ENCODE assay signal across 8 mouse cellular contexts in genomic region chr4:154012132-154012882, GRCm38 (mm10). TPM values are rescaled to one million over a fixed set of nuclear protein-coding genes. Genes with fewer than 3 reads are reported as not detected.
DNase-seq lines count a peak whose midpoint lies in the region; ATAC-seq and TF ChIP-seq lines count a peak whose summit lies in the region.

No protein-coding gene starts in this region.

- no peak overlapping the region for H3K27ac ChIP-seq in kidney, adult 2 months (ENCODE audit: insufficient read depth, low read depth, low read length)
- H3K27ac ChIP-seq in embryonic facial prominence, embryonic 13.5 days = peak overlapping the region; percentile 62; the same call in 1 of the 2 replicates
- H3K27ac ChIP-seq in hindbrain, postnatal 0 days = peak overlapping the region; percentile 79
- no peak overlapping the region for H3K27ac ChIP-seq in midbrain, embryonic 11.5 days (ENCODE audit: low read depth, low read length)

- TF ChIP-seq POLR2A in kidney, adult 2 months (IDR thresholded peaks at IDR 0.05; ENCODE audit: low read depth, low read length) = no peak

- no peaks in the 10 kb centered on the region for H3K36me3 ChIP-seq in kidney, adult 2 months (ENCODE audit: control insufficient read depth, insufficient read depth, low read length)
- H3K36me3 ChIP-seq in E14TG2a.4 (ENCODE audit: insufficient read depth, low read length) = peaks cover 52% of the 10 kb centered on the region
- peaks cover 36% of the 10 kb centered on the region for H3K36me3 ChIP-seq in embryonic facial prominence, embryonic 13.5 days
- peaks cover 34% of the 10 kb centered on the region for H3K36me3 ChIP-seq in hindbrain, postnatal 0 days (ENCODE audit: insufficient read depth, low read length)
- H3K36me3 ChIP-seq in midbrain, embryonic 11.5 days (ENCODE audit: control insufficient read depth, insufficient read depth, low read length) = peaks cover 11% of the 10 kb centered on the region

- H3K27me3 ChIP-seq in kidney, adult 2 months (replicated peaks; ENCODE audit: control insufficient read depth, insufficient read depth, low read length) = no peaks in the 10 kb centered on the region
- H3K27me3 ChIP-seq in E14TG2a.4 (ENCODE audit: insufficient read depth, low read length) = no peaks in the 10 kb centered on the region
- no peaks in the 10 kb centered on the region for H3K27me3 ChIP-seq in embryonic facial prominence, embryonic 13.5 days
- no peaks in the 10 kb centered on the region for H3K27me3 ChIP-seq in hindbrain, postnatal 0 days (ENCODE audit: insufficient read depth, low read length)
- H3K27me3 ChIP-seq in midbrain, embryonic 11.5 days (ENCODE audit: control insufficient read depth, insufficient read depth, low read length) = no peaks in the 10 kb centered on the region

- H3K9me3 ChIP-seq in E14TG2a.4 (ENCODE audit: low read length) = no peaks in the 10 kb centered on the region
- H3K9me3 ChIP-seq in embryonic facial prominence, embryonic 13.5 days = no peaks in the 10 kb centered on the region
- H3K9me3 ChIP-seq in hindbrain, postnatal 0 days (ENCODE audit: low read length) = no peaks in the 10 kb centered on the region
- H3K9me3 ChIP-seq in midbrain, embryonic 11.5 days (ENCODE audit: control insufficient read depth, low read length) = no peaks in the 10 kb centered on the region

- no peak for DNase-seq in kidney, adult 2 months
- no peak for DNase-seq in kidney, adult 18-20 months
- peak; percentile 19 for DNase-seq in hindbrain, postnatal 0 days (ENCODE audit: low spot score)
- DNase-seq in midbrain, embryonic 11.5 days (ENCODE audit: low spot score, missing footprints) = no peak
- peak; percentile 31 for DNase-seq in thymus, postnatal 25 days
- DNase-seq in frontal cortex, postnatal 14 days (ENCODE audit: low spot score in 2 of 2) = no peak

- WGBS in kidney, adult 2 months = 1% methylated on average over 55 of the region's 55 CpGs
- WGBS in embryonic facial prominence, embryonic 13.5 days = 2% methylated on average over 55 of the region's 55 CpGs
- WGBS in hindbrain, postnatal 0 days = 2% methylated on average over 55 of the region's 55 CpGs
- 3% methylated on average over 51 of the region's 55 CpGs for WGBS in midbrain, embryonic 11.5 days

- peak overlapping the region; percentile 74 for H3K4me3 ChIP-seq in kidney, adult 2 months (ENCODE audit: insufficient read depth, low read depth, low read length)
- peak overlapping the region; percentile 99 for H3K4me3 ChIP-seq in E14TG2a.4 (replicated peaks; ENCODE audit: low read length)
- peak overlapping the region; percentile 100 for H3K4me3 ChIP-seq in embryonic facial prominence, embryonic 13.5 days
- peak overlapping the region; percentile 64 for H3K4me3 ChIP-seq in hindbrain, postnatal 0 days (ENCODE audit: low read length)
- peak overlapping the region; percentile 100 for H3K4me3 ChIP-seq in midbrain, embryonic 11.5 days (ENCODE audit: low read depth, low read length)

- H3K4me2 ChIP-seq in embryonic facial prominence, embryonic 13.5 days = peak overlapping the region; percentile 98
- H3K4me2 ChIP-seq in hindbrain, postnatal 0 days (ENCODE audit: low read depth, low read length) = peak overlapping the region; percentile 97
- H3K4me2 ChIP-seq in midbrain, embryonic 11.5 days = peak overlapping the region; percentile 99

- H3K9ac ChIP-seq in embryonic facial prominence, embryonic 13.5 days = peak overlapping the region; percentile 99
- peak overlapping the region; percentile 80 for H3K9ac ChIP-seq in hindbrain, postnatal 0 days (replicated peaks; ENCODE audit: low read length)
- H3K9ac ChIP-seq in midbrain, embryonic 11.5 days (ENCODE audit: low read length) = peak overlapping the region; percentile 93

- no peak for TF ChIP-seq CTCF in kidney, adult 2 months (conservative IDR thresholded peaks at IDR 0.05; ENCODE audit: insufficient read depth, insufficient read length, low read depth, low read length)
- no peak for TF ChIP-seq CTCF in E14TG2a.4 (conservative IDR thresholded peaks at IDR 0.05; ENCODE audit: low read length)
- TF ChIP-seq CTCF in hindbrain, postnatal 0 days (IDR thresholded peaks at IDR 0.05; ENCODE audit: low read depth) = no peak

- 0 out of 2 replicates have a peak, but pooled peaks have one; percentile 13 for ATAC-seq in embryonic facial prominence, embryonic 13.5 days (ENCODE audit: insufficient number of reproducible peaks, insufficient read depth, low FRiP score, low TSS enrichment, low read depth)
- ATAC-seq in hindbrain, postnatal 0 days = peak; percentile 3; the same call in 1 of the 2 replicates
- no peak for ATAC-seq in midbrain, embryonic 11.5 days (ENCODE audit: low FRiP score)

- peaks cover 8% of the 10 kb centered on the region; the same call in 1 of the 2 replicates for H3K4me1 ChIP-seq in kidney, adult 2 months (ENCODE audit: control insufficient read depth, insufficient read depth, low read length)
- peaks cover 59% of the 10 kb centered on the region for H3K4me1 ChIP-seq in E14TG2a.4 (replicated peaks; ENCODE audit: low read depth, low read length)
- peaks cover 23% of the 10 kb centered on the region for H3K4me1 ChIP-seq in embryonic facial prominence, embryonic 13.5 days
- H3K4me1 ChIP-seq in hindbrain, postnatal 0 days (ENCODE audit: insufficient read depth, low read length) = peaks cover 10% of the 10 kb centered on the region
- peaks cover 12% of the 10 kb centered on the region for H3K4me1 ChIP-seq in midbrain, embryonic 11.5 days (ENCODE audit: control insufficient read depth, insufficient read depth, low read length)

RNA-seq across cellular contexts. Expression of gene Lrrc47, which starts 0.8 kb away (rescaled TPM):
- polyA plus RNA-seq in kidney, adult 2 months (2012; rRNA removed) = 40.2 and 48.2 TPM in 2 replicates
- polyA plus RNA-seq in embryonic facial prominence, embryonic 13.5 days (2015; fragmentation: Nextera tagmentation; extraction: Ambion mirVana) = 20.1 and 21.4 TPM in 2 replicates
- total RNA-seq in hindbrain, postnatal 0 days (2014; rRNA removed) = 24.2 and 32.1 TPM in 2 replicates
- 17.6 and 22.0 TPM in 2 replicates for polyA plus RNA-seq in hindbrain, postnatal 0 days (2015; fragmentation: Nextera tagmentation; extraction: Ambion mirVana)
- polyA plus RNA-seq in midbrain, embryonic 11.5 days (2014; fragmentation: Nextera tagmentation; extraction: Ambion mirVana) = 10.9 and 13.7 TPM in 2 replicates

RNA-seq across cellular contexts. Expression of gene Smim1, which starts 13.7 kb away (rescaled TPM):
- polyA plus RNA-seq in kidney, adult 2 months (2012; rRNA removed) = 294 and 307 TPM in 2 replicates
- 12.5 and 16.8 TPM in 2 replicates for polyA plus RNA-seq in embryonic facial prominence, embryonic 13.5 days (2015; fragmentation: Nextera tagmentation; extraction: Ambion mirVana)
- 12.4 and 20.7 TPM in 2 replicates for total RNA-seq in hindbrain, postnatal 0 days (2014; rRNA removed)
- polyA plus RNA-seq in hindbrain, postnatal 0 days (2015; fragmentation: Nextera tagmentation; extraction: Ambion mirVana) = 17.1 and 17.7 TPM in 2 replicates
- polyA plus RNA-seq in midbrain, embryonic 11.5 days (2014; fragmentation: Nextera tagmentation; extraction: Ambion mirVana) = 9.5 and 10.9 TPM in 2 replicates

RNA-seq across cellular contexts. Expression of gene Ccdc27, which starts 30.2 kb away (rescaled TPM):
- polyA plus RNA-seq in kidney, adult 2 months (2012; rRNA removed) = not detected in 2 replicates
- polyA plus RNA-seq in embryonic facial prominence, embryonic 13.5 days (2015; fragmentation: Nextera tagmentation; extraction: Ambion mirVana) = not detected in 2 replicates
- total RNA-seq in hindbrain, postnatal 0 days (2014; rRNA removed) = not detected in 2 replicates
- polyA plus RNA-seq in hindbrain, postnatal 0 days (2015; fragmentation: Nextera tagmentation; extraction: Ambion mirVana) = not detected in 2 replicates
- polyA plus RNA-seq in midbrain, embryonic 11.5 days (2014; fragmentation: Nextera tagmentation; extraction: Ambion mirVana) = not detected in 2 replicates

RNA-seq across cellular contexts. Expression of gene Cep104, which starts 37.3 kb away (rescaled TPM):
- 18.4 and 19.7 TPM in 2 replicates for polyA plus RNA-seq in kidney, adult 2 months (2012; rRNA removed)
- 17.2 and 17.9 TPM in 2 replicates for polyA plus RNA-seq in embryonic facial prominence, embryonic 13.5 days (2015; fragmentation: Nextera tagmentation; extraction: Ambion mirVana)
- 11.2 and 11.7 TPM in 2 replicates for total RNA-seq in hindbrain, postnatal 0 days (2014; rRNA removed)
- polyA plus RNA-seq in hindbrain, postnatal 0 days (2015; fragmentation: Nextera tagmentation; extraction: Ambion mirVana) = 11.6 and 13.9 TPM in 2 replicates
- 18.7 and 19.0 TPM in 2 replicates for polyA plus RNA-seq in midbrain, embryonic 11.5 days (2014; fragmentation: Nextera tagmentation; extraction: Ambion mirVana)

RNA-seq across cellular contexts. Expression of gene Dffb, which starts 37.4 kb away (rescaled TPM):
- polyA plus RNA-seq in kidney, adult 2 months (2012; rRNA removed) = 5.0 and 10.1 TPM in 2 replicates
- polyA plus RNA-seq in embryonic facial prominence, embryonic 13.5 days (2015; fragmentation: Nextera tagmentation; extraction: Ambion mirVana) = 15.4 and 18.1 TPM in 2 replicates
- 15.1 and 25.7 TPM in 2 replicates for total RNA-seq in hindbrain, postnatal 0 days (2014; rRNA removed)
- polyA plus RNA-seq in hindbrain, postnatal 0 days (2015; fragmentation: Nextera tagmentation; extraction: Ambion mirVana) = 10.6 and 13.1 TPM in 2 replicates
- 10.5 and 12.0 TPM in 2 replicates for polyA plus RNA-seq in midbrain, embryonic 11.5 days (2014; fragmentation: Nextera tagmentation; extraction: Ambion mirVana)

Comparison
In these comparisons a context has a peak if more than half of its experiments do, and no peak if none do; other contexts are left out.
1. DNase-seq: peak in hindbrain, postnatal 0 days (single experiment) and thymus, postnatal 25 days (single experiment); none in kidney, adult 2 months (single experiment), kidney, adult 18-20 months (single experiment), midbrain, embryonic 11.5 days (single experiment) and frontal cortex, postnatal 14 days (0 of 2).
2. H3K27ac ChIP-seq: peak in embryonic facial prominence, embryonic 13.5 days (single experiment) and hindbrain, postnatal 0 days (single experiment); none in kidney, adult 2 months (single experiment) and midbrain, embryonic 11.5 days (single experiment).
3. RNA of gene Smim1, which starts 13.7 kb away (polyA plus RNA-seq): 294 to 307 TPM in kidney, adult 2 months; 17.1 to 17.7 TPM in hindbrain, postnatal 0 days, 12.5 to 16.8 TPM in embryonic facial prominence, embryonic 13.5 days and 9.5 to 10.9 TPM in midbrain, embryonic 11.5 days; every median in the first group is over 10 times any median in the second.
4. Peak in every context shown above with its lines, with median percentiles within 50 percentile points of each other: H3K4me3 ChIP-seq, H3K4me2 ChIP-seq and H3K9ac ChIP-seq.